Mouse (Mus musculus): ENCODE results near the gene Pdk1.
"Not testable (repeated sequence)": the region's sequence is repeated elsewhere in the genome, so short reads cannot be mapped to it uniquely, and the experiment has no call there.

Pdk1 gene

GRCm38 (mm10) chr2:71872801-71873443 lies at the start of gene Pdk1:
Gene Pdk1, plus strand, starts transcription at chr2:71873224.
- DNase-seq (ENCODE audit: low spot score): peak; percentile 81

GRCm38 (mm10) chr2:71824146-71824545 lies 48.9 kb upstream of the Pdk1 start:
- DNase-seq (ENCODE audit: low spot score): no peak

GRCm38 (mm10) chr2:71827711-71828110 lies 45.3 kb upstream of the Pdk1 start:
- no peak for DNase-seq (ENCODE audit: low spot score)

- no peak for DNase-seq (ENCODE audit: low spot score)
Measured at GRCm38 (mm10) chr2:71828928-71829327, 44.1 kb upstream of the Pdk1 start.

- DNase-seq (ENCODE audit: low spot score): no peak
Measured at GRCm38 (mm10) chr2:71833626-71834025, 39.4 kb upstream of the Pdk1 start.

GRCm38 (mm10) chr2:71834371-71834770 lies 38.7 kb upstream of the Pdk1 start:
- no peak for DNase-seq (ENCODE audit: low spot score)

GRCm38 (mm10) chr2:71835556-71835955 lies 37.5 kb upstream of the Pdk1 start:
- no peak for DNase-seq (ENCODE audit: low spot score)

- DNase-seq (ENCODE audit: low spot score): no peak
Measured at GRCm38 (mm10) chr2:71836232-71836631, 36.8 kb upstream of the Pdk1 start.

GRCm38 (mm10) chr2:71837261-71837660 lies 35.8 kb upstream of the Pdk1 start:
- DNase-seq (ENCODE audit: low spot score): no peak

GRCm38 (mm10) chr2:71837791-71838190 lies 35.2 kb upstream of the Pdk1 start:
- peak; percentile 39 for DNase-seq (ENCODE audit: low spot score)

GRCm38 (mm10) chr2:71843316-71843715 lies 29.7 kb upstream of the Pdk1 start:
- no peak for DNase-seq (ENCODE audit: low spot score)

- no peak for DNase-seq (ENCODE audit: low spot score)
Measured at GRCm38 (mm10) chr2:71844906-71845305, 28.1 kb upstream of the Pdk1 start.

- DNase-seq (ENCODE audit: low spot score): not testable (repeated sequence)
Measured at GRCm38 (mm10) chr2:71852161-71852560, 20.9 kb upstream of the Pdk1 start.

- DNase-seq (ENCODE audit: low spot score): no peak
Measured at GRCm38 (mm10) chr2:71855076-71855475, 17.9 kb upstream of the Pdk1 start.

- DNase-seq (ENCODE audit: low spot score): no peak
Measured at GRCm38 (mm10) chr2:71863531-71864173, 9.4 kb upstream of the Pdk1 start.

- no peak for DNase-seq (ENCODE audit: low spot score)
Measured at GRCm38 (mm10) chr2:71865022-71865421, 8.0 kb upstream of the Pdk1 start.

GRCm38 (mm10) chr2:71865935-71866334 lies 7.1 kb upstream of the Pdk1 start:
- DNase-seq (ENCODE audit: low spot score): no peak

GRCm38 (mm10) chr2:71866565-71866964 lies 6.5 kb upstream of the Pdk1 start:
- no peak for DNase-seq (ENCODE audit: low spot score)

- DNase-seq (ENCODE audit: low spot score): no peak
Measured at GRCm38 (mm10) chr2:71867019-71867418, 6.0 kb upstream of the Pdk1 start.

- no peak for DNase-seq (ENCODE audit: low spot score)
Measured at GRCm38 (mm10) chr2:71867480-71867879, 5.5 kb upstream of the Pdk1 start.

- DNase-seq (ENCODE audit: low spot score): no peak
Measured at GRCm38 (mm10) chr2:71868256-71868655, 4.8 kb upstream of the Pdk1 start.

GRCm38 (mm10) chr2:71872141-71872540 lies 883 bp upstream of the Pdk1 start:
- DNase-seq (ENCODE audit: low spot score): no peak

- DNase-seq (ENCODE audit: low spot score): no peak
Measured at GRCm38 (mm10) chr2:71873474-71874322, 674 bp downstream of the Pdk1 start.

Data from layer of hippocampus, adult 9-10 months (tissue).